Mouse (Mus musculus) lung, adult 2 months (tissue): Measurements from ENCODE around the gene Abi2. TPM values are rescaled to one million over a fixed set of nuclear protein-coding genes. Genes with fewer than 3 reads are reported as not detected.

Experiments
- DNase-seq: peaks from one replicate; pipeline ENCODE4 v3.0.0; 2022
- H3K4me1 ChIP-seq: fragments of 200-500 bp; 2 replicates; pipeline ENCODE4 v1.6.1; 2011; ENCODE audit warnings: low read length; ENCODE audit not compliant: control insufficient read depth, insufficient read depth
- H3K4me3 ChIP-seq: fragments of 200-500 bp; replicated peaks from 2 replicates; pipeline ENCODE3; 2011; ENCODE audit warnings: low read depth, mild to moderate bottlenecking, control low read depth, low read length; ENCODE audit errors: extremely low read depth
- CTCF ChIP-seq: fragments of 200-500 bp; IDR thresholded peaks from 2 replicates; pipeline ENCODE4 v1.5.1; 2011; ENCODE audit warnings: mild to moderate bottlenecking, low read length, control low read depth; ENCODE audit not compliant: insufficient read depth
- POLR2A ChIP-seq: fragments of 200-500 bp; IDR thresholded peaks from 2 replicates; pipeline ENCODE4 v1.6.1; 2011; ENCODE audit warnings: low read depth, mild to moderate bottlenecking, control low read depth, low read length, borderline replicate concordance; ENCODE audit errors: extremely low read depth
- WGBS: fragments of 180-500 bp; shearing (Covaris S2); methylation state at CpG from one replicate; pipeline ENCODE4 v1.1.7; 2018; 5-methylcytosine and 5-hydroxymethylcytosine counted together
- polyA plus RNA-seq: library from polyadenylated mRNA; depleted of rRNA; stranded (reverse); fragments of >200 nt; gene quantifications from 2 replicates; pipeline ENCODE4 v1.2.3, GENCODE M21; 2012; rRNA removed

Gene Abi2
- polyA plus RNA-seq: 5.0 and 5.4 TPM in 2 replicates

DNA sequence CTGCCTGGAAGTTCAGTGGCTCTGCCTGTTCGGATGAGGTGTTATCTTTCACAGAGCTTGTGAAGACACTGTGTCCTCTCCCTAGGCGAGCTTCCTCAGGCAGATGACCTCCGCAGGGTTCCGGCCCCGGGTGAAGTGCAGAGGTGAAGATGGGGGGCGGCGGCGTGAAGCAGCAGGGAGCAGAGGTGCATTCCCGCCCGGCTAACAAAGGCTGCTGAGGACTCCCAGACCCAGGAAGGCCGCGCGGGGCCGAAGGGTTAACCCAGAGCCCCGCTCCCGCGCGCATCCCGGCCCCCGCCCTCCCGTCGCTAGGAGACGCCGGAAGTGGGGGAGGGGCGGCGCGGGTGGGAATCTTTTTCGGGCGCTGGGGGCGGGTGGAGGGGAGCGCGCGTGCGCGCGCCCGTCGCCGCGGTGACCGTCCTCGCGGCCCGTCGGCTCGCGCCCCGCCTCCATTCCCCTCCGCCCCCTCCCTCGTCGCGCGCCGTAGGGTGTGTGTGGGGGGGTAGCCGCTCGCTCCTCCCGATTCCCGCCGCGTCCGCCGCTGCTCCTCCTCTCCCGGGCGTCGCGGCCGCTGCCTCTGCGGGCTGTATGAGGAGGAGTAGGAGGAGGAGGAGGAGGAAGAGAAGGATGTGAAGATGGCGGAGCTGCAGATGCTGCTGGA is at the start of gene Abi2:
Gene Abi2, plus strand, starts transcription at position 452 of the 661 bp plus-strand sequence.
- peak; percentile 84 for DNase-seq

DNA sequence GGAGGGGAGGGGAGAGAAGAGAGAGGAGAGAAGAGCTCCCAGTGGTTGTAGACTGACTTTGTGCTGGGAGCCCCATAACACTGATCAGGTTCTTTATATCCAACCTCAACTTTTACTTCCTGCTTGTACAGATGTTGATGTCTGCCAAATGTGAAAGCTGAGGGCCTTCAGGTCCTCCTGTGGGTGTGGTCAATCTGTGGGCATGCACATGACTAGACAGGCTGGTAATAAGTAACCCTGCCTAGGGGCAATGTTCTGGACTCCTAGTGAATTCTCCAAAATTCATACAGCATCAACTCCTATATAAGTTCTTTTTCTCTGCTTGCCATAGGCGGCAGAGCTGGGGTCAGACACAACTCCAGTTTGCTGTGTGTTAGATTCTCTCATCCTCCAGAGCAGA is 47.8 kb upstream of the Abi2 start:
- WGBS: 97% methylated on average over 1 of the region's 1 CpGs

More for the DNA sequence above, at the start of gene Abi2:
- WGBS: under 1% methylated on average over 55 of the region's 69 CpGs
- peak; percentile 59; the same call in 1 of the 2 replicates for TF ChIP-seq POLR2A
- no peak for TF ChIP-seq CTCF
- Histone ChIP-seq H3K4me3 (peak within 1 kb of the TSS; percentile 91), H3K4me1 (peaks cover 3% of the 10 kb centered on the region)

DNA sequence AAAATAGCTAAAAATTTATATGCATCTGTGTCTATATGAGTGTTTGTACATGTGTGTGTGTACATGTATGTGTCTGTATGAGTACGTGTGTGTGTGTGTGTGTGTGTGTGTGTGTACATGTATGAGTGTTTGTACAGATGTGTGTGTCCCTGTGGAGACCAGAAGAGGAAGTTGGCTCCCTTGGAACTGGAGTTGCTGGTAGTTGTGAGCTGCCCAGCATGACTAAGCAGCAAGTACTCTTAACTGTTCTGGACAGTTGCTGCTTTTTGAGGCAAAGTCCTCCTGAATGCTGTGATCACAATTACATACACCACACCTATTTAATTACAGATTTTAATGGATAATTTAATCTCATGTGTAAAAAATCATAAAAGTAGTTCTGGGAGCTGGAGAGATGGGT is 32.9 kb upstream of the Abi2 start:
- TF ChIP-seq POLR2A: no peak
- WGBS: 79% methylated on average over 1 of the region's 1 CpGs
- Histone ChIP-seq H3K4me3 (no peak overlapping the region), H3K4me1 (no peaks in the 10 kb centered on the region)
- no peak for DNase-seq

More for the DNA sequence above, 47.8 kb upstream of the Abi2 start:
- TF ChIP-seq POLR2A (no peak), CTCF (no peak)
- H3K4me3 ChIP-seq: no peak overlapping the region
- no peak for DNase-seq
- H3K4me1 ChIP-seq: peaks cover 3% of the 10 kb centered on the region

DNA sequence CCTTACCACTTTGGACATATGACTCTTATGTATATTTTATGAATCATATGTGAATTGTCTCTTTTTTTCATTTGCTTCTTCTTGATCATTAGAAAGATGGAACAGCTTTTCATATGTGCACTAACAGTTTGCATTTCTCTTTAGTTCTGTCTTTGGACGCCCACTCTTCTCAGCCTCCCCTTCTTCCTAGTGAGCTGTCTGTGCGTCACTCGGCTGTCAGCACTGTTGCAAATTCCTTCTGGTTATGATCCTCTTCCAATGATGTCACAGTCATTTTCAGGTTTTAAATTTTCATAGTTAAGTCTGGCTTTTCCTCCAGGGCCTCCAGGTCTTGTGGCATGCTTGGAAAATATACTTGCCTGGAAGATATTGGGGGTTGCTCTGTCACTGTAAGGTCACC is 27.5 kb upstream of the Abi2 start:
- TF ChIP-seq POLR2A (no peak), CTCF (no peak)
- H3K4me1 ChIP-seq: no peaks in the 10 kb centered on the region
- H3K4me3 ChIP-seq: no peak overlapping the region
- no peak for DNase-seq
- 94% methylated on average over 3 of the region's 3 CpGs for WGBS

DNA sequence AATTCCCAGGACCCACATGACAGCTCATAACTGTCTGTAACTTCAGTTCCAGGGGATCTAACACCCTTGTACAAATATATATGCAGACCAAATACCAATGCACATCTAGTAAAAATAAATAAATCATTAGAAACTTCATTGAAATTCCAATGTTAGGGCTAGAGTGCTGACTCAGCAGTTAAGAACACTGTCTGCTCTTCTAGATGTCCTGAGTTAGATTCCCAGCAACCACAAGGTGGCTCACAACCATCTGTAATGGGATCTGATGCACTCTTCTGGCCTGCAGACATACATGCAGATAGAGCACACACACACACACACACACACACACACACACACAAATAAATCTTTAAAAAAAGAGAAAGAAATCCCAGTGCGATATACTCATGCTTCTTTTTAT is 4.6 kb upstream of the Abi2 start:
- H3K4me3 ChIP-seq: no peak overlapping the region
- TF ChIP-seq CTCF: no peak
- TF ChIP-seq POLR2A: no peak
- WGBS: 100% methylated on average over 1 of the region's 1 CpGs
- H3K4me1 ChIP-seq: no peaks in the 10 kb centered on the region
- no peak for DNase-seq

DNA sequence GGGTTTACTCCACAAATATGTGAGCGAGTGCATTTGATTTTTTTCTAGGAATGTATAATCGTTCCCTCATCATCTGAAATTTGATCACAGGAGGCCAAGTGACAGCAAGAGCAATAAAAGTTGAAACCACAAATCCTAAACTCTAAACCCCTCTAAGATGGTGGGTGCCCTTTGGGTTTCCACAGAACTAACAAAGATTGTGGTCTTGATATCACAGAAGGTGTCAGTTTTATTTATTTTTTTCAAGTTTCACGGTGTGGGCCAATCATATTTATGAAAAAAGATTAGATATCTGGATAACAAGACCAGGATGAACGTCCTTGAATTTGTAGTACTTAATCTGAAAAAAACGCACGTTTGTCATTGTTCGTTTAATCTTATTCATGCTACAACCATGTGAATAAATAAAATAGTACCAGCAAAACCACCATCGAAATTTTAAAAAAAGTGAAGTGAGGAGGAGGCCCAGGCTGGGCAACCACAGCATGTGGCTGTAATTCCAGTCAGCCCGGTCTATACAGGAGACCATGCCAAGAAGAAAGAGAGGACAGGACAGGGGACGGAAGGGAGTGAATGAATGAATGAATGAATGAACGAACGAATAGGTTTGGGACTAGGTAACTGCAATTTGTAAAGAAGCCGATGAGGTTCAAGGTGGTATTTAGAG is 785 bp upstream of the Abi2 start:
- TF ChIP-seq CTCF (no peak), POLR2A (no peak)
- no peak for DNase-seq
- H3K4me1 ChIP-seq: peaks cover 3% of the 10 kb centered on the region
- WGBS: 25% methylated on average over 13 of the region's 13 CpGs
- H3K4me3 ChIP-seq: peak overlapping the region; percentile 63

DNA sequence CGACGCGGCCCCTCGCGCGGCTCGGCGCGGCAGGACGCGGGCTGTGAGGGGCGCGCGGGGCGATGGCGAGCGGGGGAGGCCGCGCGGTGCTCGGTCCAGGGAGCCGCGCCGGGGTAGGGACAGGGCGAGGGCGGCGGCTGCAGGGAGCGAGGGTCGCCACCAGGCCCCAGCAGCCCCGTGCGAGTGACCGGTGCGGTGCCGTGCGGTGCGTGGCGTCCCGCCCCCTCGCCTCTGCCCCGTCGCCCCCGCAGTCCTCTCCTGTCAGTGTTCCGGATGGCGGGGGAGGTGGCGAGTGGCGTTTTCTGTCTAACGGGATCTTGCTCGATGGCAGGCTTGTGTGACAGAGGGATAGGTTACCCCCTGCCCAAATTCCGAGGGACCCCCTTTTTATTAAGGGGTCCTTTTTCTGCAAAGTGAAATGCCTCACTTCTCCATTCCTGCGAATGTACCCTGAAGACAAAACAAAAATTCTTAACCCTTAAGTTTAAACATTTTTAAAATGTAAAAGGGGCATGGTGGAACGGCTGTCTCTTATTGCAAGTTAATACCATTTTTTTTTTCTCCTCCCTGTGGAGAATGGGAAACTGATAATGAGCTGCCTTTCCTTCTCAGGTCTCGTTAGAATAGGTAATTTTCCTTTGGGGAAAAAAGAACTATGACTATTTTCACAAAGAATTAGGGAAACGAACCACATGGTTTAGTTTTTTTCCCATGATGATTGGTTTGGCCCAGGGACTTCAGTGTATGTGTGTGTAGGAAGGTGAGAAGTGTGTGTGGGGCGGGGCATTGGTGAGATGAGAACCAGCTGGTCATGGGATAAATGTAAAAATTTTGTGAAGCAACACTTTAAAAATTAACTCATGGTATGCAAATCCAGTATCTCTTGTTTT is 754 bp downstream of the Abi2 start:
- DNase-seq: no peak
- H3K4me3 ChIP-seq: peak overlapping the region; percentile 91
- TF ChIP-seq POLR2A (no peak), CTCF (no peak)
- peaks cover 3% of the 10 kb centered on the region for H3K4me1 ChIP-seq
- WGBS: under 1% methylated on average over 41 of the region's 54 CpGs

DNA sequence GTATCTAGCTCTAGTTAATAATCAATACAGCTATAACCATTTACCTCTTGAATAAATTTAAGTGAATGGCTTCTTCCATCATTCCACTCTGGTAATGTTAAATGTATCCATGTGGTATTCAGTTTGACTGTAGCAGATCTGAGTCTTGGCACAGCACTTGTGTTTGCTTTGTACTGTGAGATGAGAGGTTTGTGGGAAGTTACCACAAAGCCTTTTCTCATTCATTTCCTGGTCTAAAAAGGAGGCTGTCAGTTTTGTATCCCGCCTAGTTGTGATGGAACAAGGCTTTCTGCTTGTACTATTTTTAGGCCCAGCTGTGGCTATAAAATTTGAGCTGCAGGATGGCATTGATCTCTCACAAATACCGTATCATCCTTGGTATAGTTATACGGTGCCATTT is 7.3 kb downstream of the Abi2 start:
- no peak for TF ChIP-seq POLR2A
- TF ChIP-seq CTCF: no peak
- WGBS: 30% methylated on average over 3 of the region's 3 CpGs
- no peak for DNase-seq
- no peaks in the 10 kb centered on the region; the same call in 1 of the 2 replicates for H3K4me1 ChIP-seq
- no peak overlapping the region for H3K4me3 ChIP-seq

DNA sequence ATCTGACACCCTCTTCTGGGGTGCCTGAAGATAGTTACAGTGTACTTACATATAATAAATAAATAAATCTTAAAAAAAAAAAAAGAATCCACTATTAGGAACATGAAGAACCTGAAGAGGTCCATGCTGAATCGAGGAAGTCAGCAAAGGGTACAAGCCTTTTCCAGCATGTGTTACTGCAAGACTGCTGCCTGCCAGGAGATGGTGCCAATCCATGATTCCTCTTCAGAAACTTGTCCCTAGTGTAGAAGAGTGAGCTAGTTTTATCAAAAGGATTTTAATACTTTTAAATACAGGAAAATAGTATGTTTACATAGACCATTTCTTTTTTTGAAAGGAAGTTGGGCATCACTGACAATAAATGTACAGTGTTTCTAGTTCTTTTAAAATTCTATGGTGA is 14.5 kb downstream of the Abi2 start:
- Histone ChIP-seq H3K4me1 (no peaks in the 10 kb centered on the region), H3K4me3 (no peak overlapping the region)
- no peak for DNase-seq
- TF ChIP-seq CTCF: no peak
- TF ChIP-seq POLR2A: no peak
- 68% methylated on average over 1 of the region's 1 CpGs for WGBS
